Mouse (Mus musculus) stomach, postnatal 0 days (tissue): Measurements from ENCODE around the gene Pakap.

ENCODE experiments used
- CTCF ChIP-seq: IDR thresholded peaks from 2 replicates; pipeline ENCODE4 v1.5.1; 2016; ENCODE audit warnings: antibody characterized with exemption, low read depth, mild to moderate bottlenecking, moderate library complexity
- EP300 ChIP-seq: optimal IDR thresholded peaks from 2 replicates; pipeline ENCODE3; 2016; ENCODE audit warnings: antibody characterized with exemption

DNA sequence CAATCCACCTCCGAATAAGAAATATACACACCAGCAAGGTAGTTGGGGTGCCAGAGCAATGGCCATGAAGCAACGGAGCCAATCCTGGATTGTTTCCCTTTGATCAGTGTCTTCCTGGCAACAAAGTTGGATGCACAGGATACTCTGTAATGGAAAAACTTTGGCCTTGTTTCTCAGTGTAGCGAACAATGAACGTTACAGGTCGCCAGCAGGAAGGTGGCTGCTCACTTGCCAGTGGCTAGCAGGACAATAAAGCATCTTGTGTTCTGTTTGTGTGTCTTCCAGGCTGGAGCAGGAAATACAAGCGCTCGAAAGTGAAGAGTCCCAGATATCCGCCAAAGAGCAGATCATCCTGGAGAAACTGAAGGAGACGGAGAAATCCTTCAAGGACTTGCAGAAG, 120.2 kb downstream of the Pakap start:
- TF ChIP-seq EP300, result no peak
- TF ChIP-seq CTCF, result no peak
